Mouse (Mus musculus) heart, adult 11 months (tissue): Measurements from ENCODE around the gene Plk2.
A peak's percentile ranks its signal among the peaks of the same experiment; 100 is the strongest.

Experiments
- DNase-seq: peaks from one replicate; pipeline ENCODE4 v3.0.0; 2022

Plk2 gene

GRCm38 (mm10) chr13:110394291-110395178 lies at the start of gene Plk2:
Gene Plk2, plus strand, starts transcription at chr13:110395046.
- peak; percentile 99 for DNase-seq

- no peak for DNase-seq
These were observed 48.1 kb upstream of the Plk2 start for GRCm38 (mm10) chr13:110346707-110347106.

GRCm38 (mm10) chr13:110351051-110351450 lies 43.8 kb upstream of the Plk2 start:
- DNase-seq = no peak

DNA sequence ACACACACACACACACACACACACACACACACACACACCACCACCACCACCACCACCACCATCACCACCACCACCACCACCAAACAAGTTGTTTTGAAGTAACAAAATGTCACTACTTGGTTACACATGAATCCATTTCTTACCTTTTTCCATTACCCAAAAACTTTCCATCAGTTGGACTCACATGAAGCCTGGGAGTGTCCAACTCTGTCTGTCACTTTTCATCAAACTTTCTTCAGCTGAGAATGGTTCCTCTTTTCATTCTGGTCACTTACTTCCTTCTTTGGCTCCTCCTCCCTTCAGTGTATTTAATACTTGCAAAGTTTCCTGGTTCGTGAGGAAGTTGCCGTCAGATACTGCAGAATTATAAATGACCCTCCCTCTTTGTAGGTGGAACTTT lies 37.9 kb upstream of the Plk2 start, which contains the start of gene Gapt:
Gene Gapt (minus strand): TSS at position 259 of the 400 bp plus-strand sequence.
- no peak for DNase-seq

DNA sequence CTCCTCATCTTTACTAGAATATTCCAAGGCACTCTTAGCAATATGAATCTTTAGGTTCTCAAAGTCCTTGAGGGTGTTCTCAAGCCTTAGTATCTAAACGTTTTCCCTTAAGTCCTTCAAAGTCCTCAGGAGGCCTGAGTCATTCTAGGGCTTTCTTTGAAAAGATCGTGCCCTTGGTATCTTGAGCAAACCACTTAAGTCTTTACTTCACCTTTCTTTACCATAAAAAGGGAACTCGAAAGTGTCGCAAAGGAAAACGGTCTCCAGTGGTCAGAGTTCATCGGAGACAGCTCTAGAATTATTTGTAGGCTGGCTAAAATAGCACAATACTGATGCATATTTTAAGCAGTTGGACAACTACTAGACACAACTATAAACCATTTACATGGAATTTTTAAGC lies 31.1 kb upstream of the Plk2 start:
- DNase-seq = peak; percentile 52

DNA sequence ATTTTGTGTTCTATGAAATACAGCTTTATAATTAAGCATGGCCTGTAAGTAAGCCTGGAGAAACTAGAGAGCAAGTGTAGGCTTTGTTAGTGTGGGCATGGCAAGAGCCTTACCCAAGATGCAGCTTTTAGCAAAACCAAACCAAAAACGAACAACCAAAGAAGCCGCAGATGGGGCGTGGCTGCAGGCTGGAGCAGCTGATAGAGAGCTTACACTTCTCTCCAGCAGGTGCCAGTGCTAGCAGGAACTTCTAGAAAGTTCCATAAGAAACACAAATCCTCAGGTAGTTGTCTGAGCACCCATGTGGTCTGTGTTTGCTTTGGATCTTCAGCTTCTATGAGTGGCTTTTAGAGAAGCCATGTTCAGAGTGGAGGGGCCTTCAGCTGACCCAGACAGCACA lies 28.4 kb upstream of the Plk2 start:
- peak; percentile 66 for DNase-seq

DNA sequence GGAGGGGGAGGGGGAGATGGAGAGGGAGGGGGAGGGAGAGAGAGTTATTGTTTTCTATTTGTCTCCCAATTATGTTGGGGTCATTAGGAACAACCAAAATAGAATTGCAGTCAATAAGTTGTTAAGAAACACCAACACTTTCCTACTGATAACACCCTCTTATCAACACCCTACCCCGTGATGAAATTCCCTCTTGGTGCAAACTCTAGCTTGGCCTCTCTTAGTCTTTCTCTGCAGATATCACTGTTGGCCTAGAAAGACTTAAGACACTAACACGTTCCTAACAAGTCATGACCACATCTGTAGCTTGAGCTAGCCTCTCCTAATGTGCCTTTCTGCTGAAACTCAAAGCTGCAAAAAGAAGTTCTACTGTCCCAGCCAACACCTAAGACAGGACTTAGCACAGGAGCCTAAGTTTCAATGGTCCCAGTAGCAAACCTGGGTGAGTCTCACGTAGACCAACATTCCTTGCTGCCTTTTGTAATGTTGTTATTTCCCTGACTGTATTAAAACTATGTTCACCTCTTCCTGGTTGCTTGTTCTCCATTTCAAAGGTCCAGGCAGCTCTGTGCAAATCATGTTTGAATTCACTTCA lies 26.8 kb upstream of the Plk2 start:
- no peak for DNase-seq

- peak; percentile 88 for DNase-seq
These were observed 26.2 kb upstream of the Plk2 start for GRCm38 (mm10) chr13:110368556-110369040.

DNA sequence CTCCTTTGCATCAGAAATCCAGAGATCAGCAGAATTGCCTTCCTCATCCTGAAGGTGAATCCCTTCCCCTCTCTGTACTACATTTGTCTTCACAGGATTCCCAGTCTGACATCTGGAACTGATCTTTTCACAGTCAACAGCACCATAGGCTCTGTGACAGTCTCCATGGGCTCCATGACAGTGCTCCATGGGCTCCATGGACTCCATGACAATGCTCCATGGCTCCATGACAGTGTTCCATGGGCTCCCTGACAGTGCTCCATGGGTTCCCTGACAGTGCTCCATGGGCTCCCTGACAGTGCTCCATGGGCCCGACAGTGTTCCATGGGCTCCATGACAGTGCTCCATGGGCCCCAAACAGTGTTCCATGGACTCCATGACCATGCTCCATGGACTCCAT lies 25.2 kb upstream of the Plk2 start:
- no peak for DNase-seq

- DNase-seq = no peak
These were observed 12.4 kb upstream of the Plk2 start for GRCm38 (mm10) chr13:110382447-110382901.

- no peak for DNase-seq
These were observed 10.3 kb upstream of the Plk2 start for GRCm38 (mm10) chr13:110384514-110384913.

GRCm38 (mm10) chr13:110392210-110392609 lies 2.6 kb upstream of the Plk2 start:
- DNase-seq = no peak

GRCm38 (mm10) chr13:110392631-110393030 lies 2.2 kb upstream of the Plk2 start:
- no peak for DNase-seq

DNA sequence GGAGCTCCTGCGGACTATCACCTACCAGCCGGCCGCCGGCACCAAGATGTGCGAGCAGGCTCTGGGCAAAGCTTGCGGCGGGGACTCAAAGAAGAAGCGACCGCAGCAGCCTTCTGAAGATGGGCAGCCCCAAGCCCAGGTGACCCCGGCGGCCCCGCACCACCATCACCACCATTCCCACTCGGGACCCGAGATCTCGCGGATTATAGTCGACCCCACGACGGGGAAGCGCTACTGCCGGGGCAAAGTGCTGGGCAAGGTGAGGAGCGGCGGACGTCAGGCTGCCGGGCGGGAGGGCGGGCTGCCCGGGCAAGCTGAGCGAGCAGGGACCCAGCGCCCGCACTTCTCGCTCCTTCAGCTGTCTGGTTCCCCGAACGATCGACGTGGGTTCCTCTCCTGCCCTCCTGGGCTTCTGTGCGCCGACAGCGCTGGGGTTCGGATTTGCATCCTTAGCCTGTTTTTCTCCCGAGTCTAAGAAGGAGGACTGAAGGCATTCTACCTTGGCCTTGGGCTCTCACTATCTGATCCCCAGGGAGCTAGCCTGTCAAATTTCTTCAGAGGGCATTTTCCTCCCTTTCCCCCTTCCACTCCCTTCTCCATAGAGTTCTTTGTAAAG lies 441 bp downstream of the Plk2 start:
- DNase-seq = no peak

DNA sequence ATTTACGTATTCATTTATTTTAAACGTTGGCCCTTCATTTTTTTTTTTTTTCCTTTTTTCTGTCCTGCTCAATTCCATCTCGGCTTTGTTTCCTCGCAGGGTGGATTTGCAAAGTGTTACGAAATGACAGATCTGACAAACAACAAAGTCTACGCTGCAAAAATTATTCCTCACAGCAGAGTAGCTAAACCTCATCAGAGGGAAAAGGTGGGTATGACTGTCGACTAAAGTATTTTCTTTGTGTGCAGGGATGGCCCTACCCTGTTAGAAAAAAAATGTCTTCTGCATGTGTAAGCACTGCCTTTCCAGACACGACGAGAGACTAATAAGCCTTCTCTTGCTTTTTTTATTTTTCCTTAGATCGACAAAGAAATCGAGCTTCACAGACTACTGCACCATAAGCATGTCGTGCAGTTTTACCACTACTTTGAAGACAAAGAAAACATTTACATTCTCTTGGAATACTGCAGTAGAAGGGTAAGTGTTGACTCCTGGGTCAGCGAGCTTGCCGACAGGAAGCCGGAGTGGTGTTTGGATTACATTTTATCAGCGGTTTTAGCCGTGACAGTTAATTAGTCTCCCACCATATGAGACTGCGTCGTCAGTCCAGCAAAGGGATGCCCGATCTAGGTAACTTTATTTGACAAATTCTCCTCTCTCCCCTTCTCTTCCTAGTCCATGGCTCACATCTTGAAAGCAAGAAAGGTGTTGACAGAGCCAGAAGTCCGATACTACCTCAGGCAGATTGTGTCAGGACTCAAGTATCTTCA lies 1.3 kb downstream of the Plk2 start:
- DNase-seq = peak; percentile 89

- no peak for DNase-seq
These were observed 2.9 kb downstream of the Plk2 start for GRCm38 (mm10) chr13:110397750-110398149.

GRCm38 (mm10) chr13:110398513-110399270 lies 3.8 kb downstream of the Plk2 start:
- peak; percentile 94 for DNase-seq

DNA sequence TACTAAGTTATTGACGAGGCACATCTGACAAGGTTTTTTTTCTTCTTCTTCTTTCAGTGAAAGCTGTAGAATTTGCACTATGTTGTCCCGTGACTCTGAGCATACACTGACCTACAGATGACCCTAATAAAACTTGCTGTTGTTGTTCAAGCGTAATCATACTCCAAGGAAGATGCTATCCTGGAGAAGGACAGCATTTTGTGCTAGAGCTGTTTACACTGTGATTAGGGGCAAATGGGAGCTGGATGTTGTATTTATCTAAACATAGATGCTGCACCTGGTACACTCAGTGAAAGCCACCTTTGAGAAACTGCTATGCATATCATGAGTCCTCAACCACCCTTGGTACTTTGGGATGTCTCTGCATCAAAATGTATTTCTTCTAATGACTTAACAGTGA lies 6.6 kb downstream of the Plk2 start:
- DNase-seq = no peak

GRCm38 (mm10) chr13:110401877-110402276 lies 7.0 kb downstream of the Plk2 start:
- no peak for DNase-seq

GRCm38 (mm10) chr13:110404059-110404458 lies 9.2 kb downstream of the Plk2 start:
- DNase-seq = peak; percentile 91

DNA sequence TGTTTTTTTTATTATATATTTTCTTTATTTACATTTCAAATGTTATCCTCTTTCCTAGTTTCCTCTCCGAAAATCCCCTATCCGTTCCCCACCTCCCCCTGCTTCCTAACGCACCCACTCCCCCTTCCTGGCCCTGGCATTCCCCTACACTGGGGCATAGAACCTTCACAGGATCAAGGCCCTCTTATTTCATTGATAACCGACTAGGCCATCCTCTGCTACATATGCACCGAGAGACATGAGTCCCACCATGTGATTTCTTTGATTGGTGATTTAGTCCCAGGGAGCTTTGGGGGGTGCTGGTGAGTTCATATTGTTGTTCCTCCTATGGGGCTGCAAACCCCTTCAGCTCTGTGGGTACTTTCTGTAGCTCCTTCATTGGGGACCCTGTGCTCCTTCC lies 9.8 kb downstream of the Plk2 start:
- peak; percentile 66 for DNase-seq

DNA sequence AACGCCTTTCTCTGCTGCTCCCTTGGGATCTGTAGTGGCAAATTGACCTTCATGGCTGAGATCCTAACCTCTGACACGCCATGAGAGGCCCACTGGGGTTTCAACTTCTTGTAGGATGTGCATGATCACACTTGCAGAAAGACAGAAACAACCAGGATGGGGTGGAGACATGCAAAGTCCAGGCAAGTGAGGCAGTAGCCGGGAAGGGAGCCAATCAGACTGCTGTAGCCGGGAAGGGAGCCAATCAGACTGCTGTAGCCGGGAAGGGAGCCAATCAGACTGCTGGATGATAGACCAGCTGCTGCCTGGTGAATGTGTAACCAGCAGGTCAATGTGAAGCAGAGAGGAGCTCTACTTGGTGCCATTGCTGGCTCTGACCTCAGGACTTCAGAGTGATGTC lies 11.3 kb downstream of the Plk2 start:
- DNase-seq = peak; percentile 92
